Mouse (Mus musculus): Measurements from ENCODE around the gene Tspan12. TPM values are rescaled to one million over a fixed set of nuclear protein-coding genes. Genes with fewer than 3 reads are reported as not detected.

Gene Tspan12
- total and polyA plus RNA-seq, 3 experiments, result not detected

DNA sequence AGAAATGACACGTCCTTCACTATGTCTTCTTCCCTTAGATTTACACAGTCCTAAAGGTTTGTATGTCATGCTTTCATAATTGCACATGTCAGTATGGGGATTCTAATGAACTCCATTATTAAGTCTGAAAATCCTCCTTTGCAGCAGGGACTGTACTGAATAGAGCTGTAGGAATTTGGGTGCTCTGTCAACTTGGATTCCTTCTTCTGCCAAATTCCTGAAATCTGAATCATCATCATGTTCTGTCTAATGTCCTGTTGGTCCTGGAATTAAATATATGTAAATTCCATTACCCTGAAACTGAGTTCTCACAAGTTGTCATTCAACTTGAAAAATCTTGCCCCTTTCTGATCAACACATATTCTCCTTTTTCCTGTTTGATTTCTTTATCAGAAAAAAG, 104.8 kb downstream of the Tspan12 start:
- H3K36me3 ChIP-seq (ENCODE audit: control insufficient read depth in 1 of 2, insufficient read depth in 2 of 2, low read length in 2 of 2), result no peaks in the 10 kb centered on the region
- no peak overlapping the region for H3K4me3 ChIP-seq (ENCODE audit: control insufficient read depth in 1 of 2, insufficient read depth in 1 of 2, low read depth in 2 of 2, low read length in 2 of 2)
- no peaks in the 10 kb centered on the region for H3K4me1 ChIP-seq (ENCODE audit: control insufficient read depth in 1 of 2, insufficient read depth in 2 of 2, low read length in 2 of 2)
- no peaks in the 10 kb centered on the region for H3K27me3 ChIP-seq (ENCODE audit: control insufficient read depth in 1 of 2, insufficient read depth in 2 of 2, low read length in 2 of 2)
- TF ChIP-seq MYB (IDR thresholded peaks at IDR 0.05; ENCODE audit: low read depth, low read length) (no peak), ZNF384 (IDR thresholded peaks at IDR 0.05; ENCODE audit: low read depth, low read length) (no peak), ETS1 (IDR thresholded peaks at IDR 0.05; ENCODE audit: low read depth, low read length) (no peak), GATA1 (IDR thresholded peaks at IDR 0.05; ENCODE audit: low read depth, low read length) (no peak), E2F4 (IDR thresholded peaks at IDR 0.05; ENCODE audit: borderline replicate concordance, low read depth, low read length) (no peak), ZC3H11A (IDR thresholded peaks at IDR 0.05; ENCODE audit: low read depth, low read length) (no peak), KAT2A (conservative IDR thresholded peaks at IDR 0.05; ENCODE audit: low read depth, low read length) (no peak), USF2 (IDR thresholded peaks at IDR 0.05; ENCODE audit: borderline replicate concordance in 1 of 2, insufficient read depth in 1 of 2, low read depth in 1 of 2, low read length in 2 of 2) (no peak), SIN3A (IDR thresholded peaks at IDR 0.05; ENCODE audit: low read length) (no peak), TAL1 (IDR thresholded peaks at IDR 0.05; ENCODE audit: low read length) (no peak), MYC (IDR thresholded peaks at IDR 0.05; ENCODE audit: low read depth, low read length) (no peak), BHLHE40 (IDR thresholded peaks at IDR 0.05; ENCODE audit: borderline replicate concordance, low read depth, low read length) (no peak)
- no peak for DNase-seq (ENCODE audit: low read depth, low spot score)
- no peak overlapping the region for H3K27ac ChIP-seq (ENCODE audit: control insufficient read depth, low read depth, low read length)
- H3K79me2 ChIP-seq (ENCODE audit: control insufficient read depth, insufficient read depth, low read length, poor library complexity), result no peaks in the 10 kb centered on the region
- no peaks in the 10 kb centered on the region for H3K9me3 ChIP-seq (replicated peaks; ENCODE audit: insufficient read depth, low read length)
- no peak overlapping the region for H3K9ac ChIP-seq (ENCODE audit: control insufficient read depth, low read depth, low read length, poor library complexity, severe bottlenecking)

DNA sequence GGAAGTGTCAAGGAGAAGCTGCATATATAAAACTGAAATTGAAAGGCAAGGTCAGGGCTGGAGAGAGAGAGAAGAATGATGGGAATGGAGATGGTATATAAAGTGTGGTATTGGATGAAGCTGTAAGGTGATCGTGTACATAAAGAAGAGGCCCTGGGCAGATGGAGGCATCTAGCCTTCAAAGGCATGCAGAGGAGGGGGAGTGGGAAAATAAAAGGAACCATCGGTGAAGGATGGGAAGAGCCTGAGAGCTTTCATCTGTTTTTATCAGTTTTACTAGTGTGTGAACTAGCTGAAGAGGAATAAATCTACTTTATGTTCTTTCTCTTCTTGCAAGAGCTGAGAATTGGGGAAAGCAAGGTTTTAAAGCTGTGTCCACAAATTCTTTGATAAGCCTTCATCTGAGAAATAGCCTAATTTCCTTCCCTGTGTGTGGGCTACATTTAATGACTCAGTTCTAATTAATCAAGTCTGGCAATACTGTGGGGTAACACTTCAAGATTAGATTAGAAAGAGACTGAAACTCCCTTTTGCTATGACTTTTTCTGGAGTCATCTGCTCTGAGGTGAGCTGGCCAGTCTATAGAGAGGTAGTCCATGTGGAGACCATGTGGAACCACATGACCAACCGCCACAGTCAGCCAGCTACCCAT, 107.6 kb downstream of the Tspan12 start:
- Histone ChIP-seq H3K27me3 (ENCODE audit: control insufficient read depth in 1 of 2, insufficient read depth in 2 of 2, low read length in 2 of 2) (no peaks in the 10 kb centered on the region; a peak in 1 of 4 replicates), H3K9ac (ENCODE audit: control insufficient read depth, low read depth, low read length, poor library complexity, severe bottlenecking) (no peak overlapping the region), H3K4me1 (ENCODE audit: control insufficient read depth in 1 of 2, insufficient read depth in 2 of 2, low read length in 2 of 2) (no peaks in the 10 kb centered on the region), H3K9me3 (replicated peaks; ENCODE audit: insufficient read depth, low read length) (no peaks in the 10 kb centered on the region), H3K36me3 (ENCODE audit: control insufficient read depth in 1 of 2, insufficient read depth in 2 of 2, low read length in 2 of 2) (no peaks in the 10 kb centered on the region), H3K79me2 (ENCODE audit: control insufficient read depth, insufficient read depth, low read length, poor library complexity) (no peaks in the 10 kb centered on the region), H3K27ac (ENCODE audit: control insufficient read depth, low read depth, low read length) (no peak overlapping the region), H3K4me3 (ENCODE audit: control insufficient read depth in 1 of 2, insufficient read depth in 1 of 2, low read depth in 2 of 2, low read length in 2 of 2) (no peak overlapping the region)
- TF ChIP-seq USF2 (IDR thresholded peaks at IDR 0.05; ENCODE audit: borderline replicate concordance in 1 of 2, insufficient read depth in 1 of 2, low read depth in 1 of 2, low read length in 2 of 2) (no peak), CHD1 (IDR thresholded peaks at IDR 0.05; ENCODE audit: low read depth, low read length) (no peak), MYC (IDR thresholded peaks at IDR 0.05; ENCODE audit: low read depth, low read length) (no peak), TBP (IDR thresholded peaks at IDR 0.05; ENCODE audit: low read depth, low read length) (no peak), EP300 (IDR thresholded peaks at IDR 0.05; ENCODE audit: low read depth in 1 of 2, low read length in 2 of 2) (no peak), UBTF (IDR thresholded peaks at IDR 0.05; ENCODE audit: borderline replicate concordance, insufficient read depth, low read depth, low read length) (no peak), BHLHE40 (IDR thresholded peaks at IDR 0.05; ENCODE audit: borderline replicate concordance, low read depth, low read length) (no peak), POLR2A (IDR thresholded peaks at IDR 0.05; ENCODE audit: control insufficient read depth in 1 of 2, insufficient read depth in 1 of 2, low read depth in 1 of 2, low read length in 2 of 2, poor library complexity in 1 of 2) (no peak)
- DNase-seq (ENCODE audit: low read depth, low spot score), result no peak
